Mouse (Mus musculus) thymus, postnatal 36 days (tissue): ENCODE results near the gene Atp13a3.

ENCODE experiments used
- DNase-seq, 2 experiments: peaks; one replicate each; pipeline ENCODE4 v3.0.0; 2022; ENCODE audit warnings: mixed read lengths in 2 of 2

Gene Atp13a3

DNA sequence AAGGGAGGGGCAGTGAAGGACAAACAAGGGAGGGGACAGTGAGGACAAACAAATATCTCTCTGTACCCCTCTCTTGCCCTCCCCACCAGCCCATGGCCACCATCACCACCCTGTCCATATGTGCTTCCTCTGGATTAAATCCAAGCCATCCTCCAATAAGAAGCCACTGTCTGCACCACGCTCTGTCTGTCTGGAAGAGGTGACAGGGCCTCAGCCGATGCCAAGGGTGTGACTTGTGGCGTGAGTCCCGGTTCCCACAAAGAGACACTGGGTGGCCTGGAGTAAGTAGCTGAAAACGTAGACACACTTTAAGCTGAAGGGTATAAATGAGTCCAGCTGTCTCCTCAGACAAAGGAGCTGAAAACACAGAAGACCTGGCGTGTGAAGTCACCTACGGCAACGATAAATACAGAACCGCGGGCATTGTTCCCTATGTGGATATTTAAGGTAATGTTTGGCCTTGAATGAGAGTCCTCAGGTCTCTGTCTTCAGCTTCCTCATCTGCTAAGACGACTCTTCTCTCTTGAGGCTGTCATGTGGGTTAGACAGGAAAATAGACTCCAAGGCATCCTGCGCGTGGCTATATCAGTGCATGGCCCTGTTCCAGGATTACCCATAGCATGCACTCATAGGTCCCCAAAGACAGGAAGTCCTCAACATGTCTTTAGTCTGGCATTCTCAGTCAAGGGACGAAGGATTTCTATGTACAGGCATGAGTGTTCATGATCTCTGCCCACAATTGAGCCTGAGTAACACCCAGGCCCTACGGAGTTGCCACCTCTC, 130.0 kb downstream of the Atp13a3 start:
- no peak for DNase-seq

DNA sequence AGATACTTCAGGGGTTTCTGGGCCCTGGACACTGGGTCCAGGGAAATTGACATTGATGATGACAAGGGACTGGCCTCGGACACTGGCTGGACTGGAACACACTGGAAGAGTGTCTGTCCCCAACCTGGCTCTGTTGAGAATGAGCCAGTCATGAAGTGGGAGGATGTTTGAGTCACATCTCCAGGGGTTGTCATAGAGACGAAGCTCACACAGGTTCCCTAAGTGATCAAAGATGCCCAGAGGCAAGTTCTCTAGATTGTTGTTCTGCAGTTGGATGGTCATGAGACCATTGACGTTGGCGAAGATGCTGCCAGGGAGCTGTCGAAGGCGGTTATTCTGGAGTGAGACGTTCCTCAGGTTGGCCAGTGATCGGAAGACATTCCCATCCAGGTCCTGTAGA, 132.7 kb downstream of the Atp13a3 start:
- no peak for DNase-seq

DNA sequence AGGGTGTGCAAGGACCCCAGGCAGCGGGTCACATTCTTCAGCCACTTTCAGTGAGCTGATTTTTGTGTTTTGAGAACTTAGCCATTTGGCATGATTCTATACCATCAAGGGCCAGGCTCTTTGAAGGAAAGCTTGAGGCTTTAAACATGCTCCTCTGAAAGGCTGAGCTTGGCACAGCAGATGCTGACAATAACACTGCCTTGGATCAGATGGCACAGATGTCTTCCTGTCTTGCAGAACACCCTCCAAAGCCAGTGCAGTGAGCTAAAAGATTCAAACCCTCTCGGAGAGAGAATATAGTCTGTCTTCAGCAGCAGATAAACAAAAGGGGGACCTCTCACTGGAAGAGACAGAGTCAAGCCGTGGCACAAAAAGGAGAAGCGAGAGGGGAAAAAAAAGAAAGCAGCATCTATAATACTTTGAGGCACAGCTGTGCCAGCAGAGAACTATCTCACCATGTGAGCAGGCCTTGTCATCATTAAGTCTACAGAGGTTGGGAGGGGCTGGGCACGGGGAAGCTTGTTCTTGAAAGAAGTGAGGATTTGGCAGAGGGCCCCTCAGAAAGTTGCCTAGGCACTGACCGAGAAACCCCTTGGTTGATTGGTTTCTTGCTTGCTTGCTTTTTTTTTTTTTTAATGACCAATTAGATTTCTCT, 133.7 kb downstream of the Atp13a3 start:
- peak in 1 of 2 experiments; percentile 41 for DNase-seq

DNA sequence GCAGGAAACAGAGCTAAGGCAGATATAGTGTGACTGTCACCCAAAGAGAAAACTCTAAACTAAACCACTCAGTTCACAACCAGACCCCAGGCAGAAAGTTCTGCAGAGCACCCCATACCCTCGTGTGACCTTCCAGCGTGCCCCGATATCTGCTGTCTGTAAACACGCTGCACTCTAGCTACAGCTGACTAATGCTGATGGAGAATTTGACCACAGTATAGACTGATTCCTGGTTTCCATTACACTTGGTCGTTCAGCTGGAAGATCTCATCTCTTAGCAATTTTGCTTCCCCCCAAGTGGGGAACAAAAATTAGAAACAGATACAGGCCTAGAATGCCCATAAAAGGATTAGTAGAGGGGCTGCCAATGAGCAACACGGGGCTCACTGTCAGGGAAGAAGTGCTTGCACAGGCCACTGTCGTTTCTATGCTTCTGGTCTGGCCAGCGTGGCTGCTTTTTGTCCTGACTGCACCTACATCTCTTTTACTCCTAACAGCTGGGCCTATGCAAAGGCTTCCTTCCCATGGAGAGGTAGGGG, 134.5 kb downstream of the Atp13a3 start:
- no peak for DNase-seq

DNA sequence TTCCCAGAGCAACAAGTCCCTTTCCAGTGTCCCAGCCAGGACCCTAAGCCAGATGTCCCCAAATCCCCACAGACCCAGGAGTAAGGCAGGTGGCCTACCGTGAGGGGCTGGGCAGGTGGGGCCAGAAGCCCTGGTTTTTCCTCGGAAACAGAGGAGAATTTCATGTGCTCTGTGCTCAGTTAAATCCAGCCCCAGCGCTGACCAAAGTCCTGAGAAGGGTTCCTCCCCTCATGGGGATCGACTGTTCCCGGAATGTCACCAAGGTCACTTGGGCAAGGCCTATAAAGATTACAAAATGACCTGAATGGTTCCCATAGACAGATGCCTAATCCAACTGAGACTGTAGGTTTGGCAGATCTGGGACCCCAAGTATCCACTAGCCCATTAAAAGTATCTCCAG, 138.4 kb downstream of the Atp13a3 start, which contains the start of gene Cpn2:
Gene Cpn2 (minus strand): TSS at position 141 of the 400 bp plus-strand sequence.
- DNase-seq = no peak

DNA sequence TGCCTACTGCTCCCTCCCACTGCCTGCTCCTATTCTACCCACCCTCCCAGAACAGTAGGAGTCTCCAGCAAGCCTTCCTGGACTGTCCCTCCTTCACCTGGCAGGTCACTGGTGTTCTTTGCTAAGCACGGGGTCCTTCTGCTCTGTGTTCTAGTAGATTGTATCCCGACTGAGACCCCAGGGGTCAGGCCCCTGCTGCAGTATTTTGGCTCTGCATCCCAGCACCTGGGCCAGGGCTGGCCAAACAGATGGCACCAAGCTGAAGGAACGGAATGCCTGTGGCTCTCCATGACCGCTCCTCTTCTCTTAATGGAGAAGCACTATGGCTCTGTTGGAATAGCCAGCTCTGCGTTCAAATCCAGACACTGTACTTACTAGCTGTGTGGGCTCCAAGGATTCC, 139.2 kb downstream of the Atp13a3 start:
- no peak for DNase-seq

DNA sequence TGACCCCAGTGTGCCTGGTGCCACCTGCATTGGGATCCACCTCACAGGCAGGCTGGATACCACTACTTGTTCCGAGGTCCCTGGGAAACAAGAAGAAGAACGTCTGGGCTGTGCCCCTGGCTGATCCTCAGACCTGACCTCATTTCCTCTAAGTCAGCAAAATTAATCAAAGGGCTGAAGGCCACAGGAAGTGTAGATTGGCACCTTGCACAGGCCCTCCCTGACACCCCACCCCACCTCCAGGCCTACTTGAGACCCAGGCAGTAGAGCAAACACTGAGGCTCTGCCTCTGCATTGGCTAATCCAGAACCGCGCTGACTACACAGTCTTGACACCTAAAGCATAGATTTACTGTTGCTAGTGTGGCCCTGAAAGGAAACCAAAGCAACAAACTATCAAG, 140.2 kb downstream of the Atp13a3 start:
- DNase-seq = no peak

DNA sequence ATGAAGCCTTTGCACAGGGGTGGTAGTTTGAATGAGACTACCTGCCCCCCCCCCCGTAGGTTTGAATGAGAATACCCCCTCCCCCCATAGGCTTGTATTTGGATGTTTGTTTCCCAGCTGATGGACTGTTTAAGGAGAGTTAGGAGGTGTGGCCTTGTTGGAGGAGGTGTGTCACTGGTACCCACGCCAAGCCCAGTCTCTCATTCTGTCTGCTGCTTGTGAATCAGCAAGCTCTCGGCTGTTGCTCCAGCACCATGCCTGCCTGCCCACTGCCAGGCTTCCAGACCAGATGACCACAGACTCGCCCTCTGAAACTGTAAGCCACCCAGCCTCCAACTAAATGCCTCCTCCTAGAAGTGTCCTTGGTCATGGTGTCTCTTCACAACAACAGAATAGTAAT, 142.6 kb downstream of the Atp13a3 start:
- no peak for DNase-seq

DNA sequence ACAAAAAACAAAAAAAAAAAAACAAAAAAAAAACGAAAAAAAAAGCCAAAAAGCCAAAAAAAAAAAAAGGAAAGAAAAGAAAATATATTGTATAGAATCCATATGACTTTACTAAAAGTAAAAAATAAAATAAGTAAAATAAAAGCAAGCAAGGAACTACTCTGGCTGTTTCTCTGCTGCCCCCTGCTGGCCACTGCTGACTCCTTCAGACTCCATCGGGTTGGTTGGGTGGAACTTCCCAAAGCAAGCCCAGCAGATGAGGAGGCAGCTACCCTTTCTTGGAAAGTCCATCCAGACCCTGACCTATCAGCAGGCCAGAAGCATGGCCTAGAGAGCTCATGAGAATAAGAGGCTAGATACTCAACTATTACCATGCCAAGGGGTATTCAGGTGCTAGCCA, 143.1 kb downstream of the Atp13a3 start:
- peak; percentile 62 to 64 for DNase-seq
